Mouse (Mus musculus): ENCODE measurements around the gene E130309D02Rik.

GRCm38 (mm10) chr5:143252039-143252438 is 63.1 kb downstream of the E130309D02Rik start:
- no peak for TF ChIP-seq USF1 (IDR thresholded peaks at IDR 0.05; ENCODE audit: low read depth)
- TF ChIP-seq CTCF (IDR thresholded peaks at IDR 0.05; ENCODE audit: control insufficient read depth, insufficient read depth, insufficient read length) = no peak
- TF ChIP-seq MAX (IDR thresholded peaks at IDR 0.05) = no peak
- no peak for TF ChIP-seq MYOG (IDR thresholded peaks at IDR 0.05; ENCODE audit: control insufficient read depth, extremely low read depth, insufficient read length)
- TF ChIP-seq FOSL1 (IDR thresholded peaks at IDR 0.05; ENCODE audit: insufficient read depth, low read length, poor library complexity, severe bottlenecking) = no peak

All from C2C12 (cell line).